Mouse (Mus musculus) kidney, adult 2 months (tissue): Measurements from ENCODE around the gene Hid1. TPM values are rescaled to one million over a fixed set of nuclear protein-coding genes. Genes with fewer than 3 reads are reported as not detected.

Experiments
- DNase-seq: peaks from one replicate; pipeline ENCODE4 v3.0.0; 2021
- H3K27ac ChIP-seq: fragments of 200-500 bp; 2 replicates; pipeline ENCODE4 v1.5.1; 2012; ENCODE audit warnings: low read depth, low read length, control low read depth, inconsistent platforms; ENCODE audit not compliant: insufficient read depth
- H3K27me3 ChIP-seq: fragments of 200-500 bp; replicated peaks from 2 replicates; pipeline ENCODE4 v1.6.1; 2012; ENCODE audit warnings: mild to moderate bottlenecking, moderate library complexity, low read length, inconsistent platforms; ENCODE audit not compliant: control insufficient read depth, insufficient read depth
- H3K36me3 ChIP-seq: fragments of 200-500 bp; 2 replicates; pipeline ENCODE4 v1.6.1; 2012; ENCODE audit warnings: mild to moderate bottlenecking, moderate library complexity, low read length, inconsistent platforms; ENCODE audit not compliant: control insufficient read depth, insufficient read depth
- H3K4me1 ChIP-seq: fragments of 200-500 bp; 2 replicates; pipeline ENCODE4 v1.6.1; 2011; ENCODE audit warnings: low read length; ENCODE audit not compliant: control insufficient read depth, insufficient read depth
- H3K4me3 ChIP-seq: fragments of 200-500 bp; 2 replicates; pipeline ENCODE4 v1.5.1; 2011; ENCODE audit warnings: mild to moderate bottlenecking, low read depth, low read length, control low read depth; ENCODE audit not compliant: insufficient read depth
- CTCF ChIP-seq: fragments of 200-500 bp; conservative IDR thresholded peaks from 2 replicates; pipeline ENCODE4 v1.5.1; 2011; ENCODE audit warnings: low read depth, mild to moderate bottlenecking, control low read depth, low read length, moderate library complexity, mixed read lengths; ENCODE audit not compliant: insufficient read depth, insufficient read length
- POLR2A ChIP-seq: fragments of 200-500 bp; IDR thresholded peaks from one replicate; pipeline ENCODE4 v1.6.1; 2011; ENCODE audit warnings: low read depth, low read length, control low read depth
- WGBS: fragments of 180-500 bp; shearing (Covaris S2); methylation state at CpG from one replicate; pipeline ENCODE4 v1.1.7; 2018; 5-methylcytosine and 5-hydroxymethylcytosine counted together
- polyA plus RNA-seq: library from polyadenylated mRNA; depleted of rRNA; stranded (reverse); fragments of >200 nt; gene quantifications from 2 replicates; pipeline ENCODE4 v1.2.3, GENCODE M21; 2012

Hid1 gene
- polyA plus RNA-seq, 1 experiment = 5.4 TPM

- WGBS = 66% methylated on average over 4 of the region's 4 CpGs
- Histone ChIP-seq H3K36me3 (no peaks in the 10 kb centered on the region), H3K4me3 (no peak overlapping the region), H3K4me1 (no peaks in the 10 kb centered on the region), H3K27me3 (no peaks in the 10 kb centered on the region), H3K27ac (no peak overlapping the region)
- no peak for TF ChIP-seq POLR2A
- no peak for TF ChIP-seq CTCF
- no peak for DNase-seq
These were observed 17.6 kb downstream of the Hid1 start for GRCm38 (mm10) chr11:115349976-115350375.

DNA sequence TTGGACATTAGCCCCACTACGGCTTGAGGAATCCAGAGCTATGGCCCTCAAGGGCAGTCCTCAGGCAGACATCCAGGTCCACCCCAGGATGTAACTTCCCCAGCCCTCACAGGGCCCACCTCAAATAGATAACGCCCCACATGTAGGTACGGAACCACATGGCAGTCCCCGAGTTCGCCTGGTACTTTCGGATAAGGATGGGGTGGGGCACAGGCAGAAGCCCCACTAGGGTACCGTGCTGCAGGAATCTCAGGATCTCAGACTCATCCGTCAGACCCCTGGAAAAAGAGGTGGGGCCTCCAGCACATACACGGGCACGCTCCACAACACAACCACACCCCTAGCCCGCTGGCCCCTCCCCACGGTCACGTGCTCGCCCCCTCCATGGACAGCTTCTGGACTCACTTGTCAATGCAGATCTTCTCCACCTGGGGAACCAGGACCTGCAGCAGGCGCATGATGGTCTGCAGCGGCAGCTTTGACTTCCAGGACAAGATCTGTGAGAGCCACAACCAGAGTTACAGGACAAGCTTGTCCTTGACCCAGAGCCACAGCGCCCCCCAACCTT, 18.8 kb downstream of the Hid1 start:
- H3K27ac ChIP-seq = no peak overlapping the region
- WGBS = 55% methylated on average over 17 of the region's 17 CpGs
- no peak for DNase-seq

DNA sequence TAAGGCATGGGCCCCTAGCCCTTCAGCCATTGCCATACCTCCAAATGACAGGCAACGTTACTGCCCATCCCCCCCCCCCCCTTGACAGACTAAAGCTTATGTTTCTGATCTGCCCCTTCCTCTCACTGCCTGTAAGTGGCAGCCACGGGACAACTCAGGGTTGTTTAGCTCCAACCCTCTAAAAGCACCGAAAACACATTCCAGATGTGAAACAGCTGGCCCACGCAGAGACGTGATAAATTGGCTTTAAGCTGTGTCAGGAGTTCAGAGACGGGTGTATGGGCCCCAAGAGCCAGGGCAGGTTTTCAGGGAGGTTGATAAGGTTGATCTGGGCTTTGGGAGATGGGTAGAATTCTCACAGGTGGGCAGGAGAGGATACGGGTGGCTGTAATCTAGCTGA, 22.0 kb downstream of the Hid1 start:
- H3K4me1 ChIP-seq = no peaks in the 10 kb centered on the region
- no peaks in the 10 kb centered on the region for H3K36me3 ChIP-seq
- H3K4me3 ChIP-seq = no peak overlapping the region
- no peaks in the 10 kb centered on the region for H3K27me3 ChIP-seq
- TF ChIP-seq POLR2A (no peak), CTCF (no peak)
- 27% methylated on average over 7 of the region's 7 CpGs for WGBS
- no peak for DNase-seq
- H3K27ac ChIP-seq = no peak overlapping the region

More for the DNA sequence above, 18.8 kb downstream of the Hid1 start:
- Histone ChIP-seq H3K27me3 (no peaks in the 10 kb centered on the region), H3K4me1 (no peaks in the 10 kb centered on the region), H3K36me3 (no peaks in the 10 kb centered on the region), H3K4me3 (no peak overlapping the region)
- TF ChIP-seq POLR2A = no peak
- TF ChIP-seq CTCF = no peak

DNA sequence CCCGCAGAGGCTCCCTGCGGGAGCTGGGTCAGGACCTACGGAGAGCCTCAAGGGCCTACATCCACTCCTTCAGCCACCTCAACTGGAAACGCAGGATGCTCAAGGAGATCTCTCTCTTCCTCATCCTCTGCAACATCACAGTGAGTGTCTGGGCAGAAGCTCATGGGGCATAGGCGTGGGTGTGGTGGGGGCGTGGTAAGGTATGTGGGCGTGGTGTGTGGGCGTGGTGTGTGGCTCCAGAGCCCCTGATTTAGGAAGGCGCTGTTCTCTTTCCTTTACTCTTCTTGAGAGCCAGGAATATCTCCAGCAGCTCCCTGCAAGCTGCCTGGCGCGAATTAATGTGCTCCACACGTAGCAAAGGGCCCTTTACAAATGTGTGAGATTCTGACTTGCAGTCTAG, 22.6 kb downstream of the Hid1 start:
- H3K4me3 ChIP-seq = no peak overlapping the region
- WGBS = 23% methylated on average over 12 of the region's 12 CpGs
- H3K27me3 ChIP-seq = no peaks in the 10 kb centered on the region
- no peaks in the 10 kb centered on the region for H3K4me1 ChIP-seq
- TF ChIP-seq CTCF (no peak), POLR2A (no peak)
- H3K27ac ChIP-seq = no peak overlapping the region
- no peak for DNase-seq
- H3K36me3 ChIP-seq = no peaks in the 10 kb centered on the region

DNA sequence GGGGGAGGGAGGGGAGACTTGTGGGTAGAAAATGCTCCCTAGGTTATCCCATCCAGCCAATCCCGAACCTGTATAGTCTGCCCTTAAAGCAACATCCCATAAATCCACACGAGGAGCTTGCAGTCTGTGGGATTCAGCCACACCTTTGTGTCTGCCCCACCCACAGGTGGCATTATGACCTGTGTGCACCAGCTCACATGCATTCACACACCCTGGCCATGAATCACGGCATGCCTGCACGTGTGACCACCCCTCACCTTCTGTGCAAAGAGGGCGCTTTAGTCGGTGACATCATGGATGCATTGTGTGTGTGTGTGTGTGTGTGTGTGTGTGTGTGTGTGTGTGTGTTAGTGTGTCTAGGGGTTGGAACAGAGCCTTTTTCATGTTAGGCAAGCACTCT, 25.7 kb downstream of the Hid1 start:
- no peak for DNase-seq
- no peaks in the 10 kb centered on the region for H3K36me3 ChIP-seq
- WGBS = 58% methylated on average over 6 of the region's 6 CpGs
- TF ChIP-seq CTCF (no peak), POLR2A (no peak)
- H3K4me1 ChIP-seq = peaks cover 5% of the 10 kb centered on the region; the same call in 1 of the 2 replicates
- H3K27me3 ChIP-seq = no peaks in the 10 kb centered on the region
- H3K27ac ChIP-seq = no peak overlapping the region
- H3K4me3 ChIP-seq = no peak overlapping the region

DNA sequence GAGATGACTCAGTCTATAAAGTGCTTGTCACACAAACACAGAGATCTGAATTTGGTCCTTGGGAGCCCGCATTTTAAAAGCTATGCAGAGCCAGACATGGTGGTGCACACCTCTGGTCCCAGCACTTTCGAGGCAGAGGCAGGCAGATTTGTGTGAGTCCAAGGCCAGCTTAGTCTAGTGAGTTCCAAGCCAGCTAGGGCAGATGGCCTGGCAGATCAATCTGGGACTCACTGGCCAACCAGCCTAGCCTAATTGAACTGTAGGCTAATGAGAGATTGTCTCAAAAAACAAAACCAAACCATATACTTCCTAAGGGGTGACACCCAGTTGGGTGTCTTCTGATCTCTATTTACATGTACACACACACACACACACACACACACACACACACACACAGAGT, 26.3 kb downstream of the Hid1 start:
- H3K4me3 ChIP-seq = no peak overlapping the region
- no peak for DNase-seq
- H3K27ac ChIP-seq = no peak overlapping the region
- WGBS = 72% methylated on average over 2 of the region's 2 CpGs
- TF ChIP-seq POLR2A (no peak), CTCF (no peak)
- no peaks in the 10 kb centered on the region for H3K36me3 ChIP-seq
- H3K27me3 ChIP-seq = no peaks in the 10 kb centered on the region
- H3K4me1 ChIP-seq = peaks cover 5% of the 10 kb centered on the region; the same call in 1 of the 2 replicates

DNA sequence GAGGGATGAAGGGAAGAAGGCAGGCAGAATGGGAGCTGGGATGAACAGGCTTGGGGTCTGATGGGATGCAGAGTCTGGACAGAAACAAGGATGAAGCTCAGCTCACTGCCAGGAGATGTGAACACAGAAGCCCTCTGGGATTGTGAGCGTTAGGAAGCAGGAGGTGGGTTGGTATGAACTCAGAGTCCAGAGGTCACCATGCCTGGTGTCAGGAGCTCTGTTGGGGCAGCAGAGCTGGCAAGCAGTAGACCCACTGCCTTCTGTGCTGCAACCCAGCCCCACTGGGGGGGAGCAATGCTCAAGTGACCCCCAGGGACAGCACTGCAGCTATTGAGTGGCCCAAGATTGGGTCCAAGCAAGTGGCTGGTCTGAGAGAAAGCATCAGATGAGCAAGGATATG, 29.7 kb downstream of the Hid1 start:
- peak; percentile 55 for DNase-seq
- no peaks in the 10 kb centered on the region for H3K27me3 ChIP-seq
- WGBS = 26% methylated on average over 1 of the region's 1 CpGs
- H3K27ac ChIP-seq = no peak overlapping the region
- H3K4me1 ChIP-seq = peaks cover 5% of the 10 kb centered on the region; the same call in 1 of the 2 replicates
- no peaks in the 10 kb centered on the region for H3K36me3 ChIP-seq
- H3K4me3 ChIP-seq = no peak overlapping the region
- TF ChIP-seq CTCF (no peak), POLR2A (no peak)
